Mouse (Mus musculus): Measurements from ENCODE around the gene Sp1. TPM values are rescaled to one million over a fixed set of nuclear protein-coding genes. Genes with fewer than 3 reads are reported as not detected.

The Sp1 gene
- total and polyA plus RNA-seq, 3 experiments: 23.5 to 31.8 (median 27.1) TPM

DNA sequence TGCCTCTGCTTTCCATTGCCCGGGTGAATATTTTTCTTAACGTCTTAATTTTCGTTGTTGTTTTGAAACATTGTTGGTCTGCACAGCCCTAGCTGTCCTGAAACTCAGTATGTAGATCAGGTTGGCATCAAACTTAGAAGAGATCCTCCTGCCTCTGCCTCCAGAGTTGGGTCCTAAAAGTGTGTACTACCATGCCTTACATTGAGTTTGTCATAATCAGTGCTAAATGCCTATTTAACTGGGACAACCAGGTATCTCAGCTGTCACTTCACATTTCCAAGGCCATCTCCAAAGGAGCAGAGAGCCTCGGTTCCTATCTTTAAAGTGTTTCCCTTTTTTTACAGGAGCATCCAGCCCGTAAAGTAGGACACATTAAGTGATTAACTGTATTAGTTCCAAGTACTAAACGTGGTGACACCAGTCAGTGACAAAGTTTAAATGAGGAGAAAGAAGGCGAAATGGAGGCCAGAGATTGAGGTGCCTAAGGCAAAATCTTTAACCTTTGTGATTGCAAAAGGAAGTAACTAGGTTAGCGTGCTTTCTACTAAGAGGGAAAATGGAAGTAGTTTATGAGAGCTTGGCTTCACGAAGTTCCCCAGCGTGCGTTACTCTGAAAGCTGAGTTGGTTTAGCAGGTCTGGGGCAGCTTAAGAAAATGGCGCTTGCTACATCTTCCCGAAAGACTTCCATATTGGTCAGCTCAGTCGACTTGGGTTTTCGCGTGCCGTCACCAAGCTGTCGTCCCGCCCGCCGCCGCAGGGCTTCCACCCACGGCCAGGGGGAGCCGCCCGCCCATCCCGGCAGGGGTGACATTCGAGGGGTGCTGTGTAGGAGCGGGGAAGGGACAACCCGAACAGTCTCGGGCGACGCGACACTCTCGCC is 1.1 kb upstream of the Sp1 start:
- dilution Hi-C loops (cut with MboI; ENCODE audit: extremely low pct_ligation_motif_present, extremely low pct_unique_long_range_greater_than_20kb, low sequenced_read_pairs) (no loop called here), in situ Hi-C loops (cut with MboI; ENCODE audit: low pct_ligation_motif_present, low pct_unique_long_range_greater_than_20kb, low sequenced_read_pairs) (no loop called here)
- Histone ChIP-seq H3K27ac (ENCODE audit: insufficient read depth, low read depth) (peak overlapping the region; percentile 95), H3K27me3 (replicated peaks) (no peaks in the 10 kb centered on the region), H3K79me2 (replicated peaks; ENCODE audit: control insufficient read depth, extremely low read depth, insufficient read depth, poor library complexity, severe bottlenecking) (peaks cover 26% of the 10 kb centered on the region), H3K4me3 (replicated peaks in 1 of 3; ENCODE audit: low read depth in 2 of 3, low read length in 2 of 3, poor library complexity in 1 of 3) (peak overlapping the region; percentile 64 to 80 (median 64)), H3K4me1 (ENCODE audit: control insufficient read depth in 1 of 2, insufficient read depth in 2 of 2) (peaks cover 22 to 43% of the 10 kb centered on the region in 2 experiments), H3K36me3 (replicated peaks in 1 of 2; ENCODE audit: control insufficient read depth in 1 of 2, insufficient read depth in 1 of 2, low read length in 1 of 2) (peaks cover 20 to 26% of the 10 kb centered on the region in 2 experiments), H3K9me3 (replicated peaks; ENCODE audit: low read length) (no peaks in the 10 kb centered on the region), H3K9ac (ENCODE audit: insufficient read depth, low read depth) (peak overlapping the region; percentile 66), H3K4me2 (ENCODE audit: insufficient read depth, low read depth, poor library complexity, severe bottlenecking) (peak overlapping the region; percentile 30; the same call in 1 of the 2 replicates)
- DNase-seq (ENCODE audit: extremely low read depth): peak; percentile 88
- TF ChIP-seq ETS1 (conservative IDR thresholded peaks at IDR 0.05; ENCODE audit: low read depth, low read length): no peak
- TF ChIP-seq CTCF (conservative IDR thresholded peaks at IDR 0.05 in 1 of 2, IDR thresholded peaks at IDR 0.05 in 1 of 2; ENCODE audit: low read depth in 2 of 2, low read length in 2 of 2): peak in 1 of 2 experiments; percentile 35; a peak in 2 of 4 replicates
- TF ChIP-seq IRF4 (IDR thresholded peaks at IDR 0.05; ENCODE audit: low read depth, low read length): peak; percentile 42; the same call in 1 of the 2 replicates
- no peak for TF ChIP-seq JUN (IDR thresholded peaks at IDR 0.05; ENCODE audit: insufficient read depth, low read depth, low read length)
- peak; percentile 81; the same call in 1 of the 2 replicates for TF ChIP-seq RCOR1 (conservative IDR thresholded peaks at IDR 0.05; ENCODE audit: low read depth, low read length)
- no peak for TF ChIP-seq ZC3H11A (IDR thresholded peaks at IDR 0.05; ENCODE audit: low read depth, low read length)
- TF ChIP-seq POLR2A (IDR thresholded peaks at IDR 0.05; ENCODE audit: low read depth, low read length): no peak
- TF ChIP-seq BHLHE40 (IDR thresholded peaks at IDR 0.05; ENCODE audit: low read depth, low read length): peak; percentile 47; the same call in 1 of the 2 replicates
- TF ChIP-seq CHD1 (IDR thresholded peaks at IDR 0.05; ENCODE audit: low read depth, low read length): peak; percentile 92; the same call in 1 of the 2 replicates
- no peak for TF ChIP-seq EP300 (IDR thresholded peaks at IDR 0.05; ENCODE audit: low read length)
- TF ChIP-seq MXI1 (IDR thresholded peaks at IDR 0.05; ENCODE audit: low read depth, low read length): no peak; the same call in 1 of the 2 replicates
- peak; percentile 82; the same call in 1 of the 2 replicates for TF ChIP-seq MYC (IDR thresholded peaks at IDR 0.05; ENCODE audit: low read depth, low read length)
- TF ChIP-seq SIN3A (IDR thresholded peaks at IDR 0.05; ENCODE audit: low read length): peak; percentile 84
- TF ChIP-seq KAT2A (IDR thresholded peaks at IDR 0.05; ENCODE audit: insufficient replicate concordance, low read length): no peak
- TF ChIP-seq CHD2 (IDR thresholded peaks at IDR 0.05; ENCODE audit: low read length): no peak
- TF ChIP-seq TBP (conservative IDR thresholded peaks at IDR 0.05; ENCODE audit: low read depth, low read length): no peak
- TF ChIP-seq POLR2AphosphoS2 (IDR thresholded peaks at IDR 0.05; ENCODE audit: low read depth, low read length): peak; percentile 76
- TF ChIP-seq GABPA (IDR thresholded peaks at IDR 0.05; ENCODE audit: insufficient replicate concordance, low read depth, low read length): no peak
- 0 out of 2 replicates have a peak, but pooled peaks have one; percentile 38 for TF ChIP-seq E2F4 (IDR thresholded peaks at IDR 0.05; ENCODE audit: insufficient replicate concordance, low read depth, low read length)
- TF ChIP-seq UBTF (IDR thresholded peaks at IDR 0.05; ENCODE audit: low read depth, low read length): peak; percentile 86
- TF ChIP-seq MEF2A (IDR thresholded peaks at IDR 0.05; ENCODE audit: borderline replicate concordance, low read depth, low read length): peak; percentile 76; the same call in 1 of the 2 replicates
- no peak for TF ChIP-seq ZKSCAN1 (IDR thresholded peaks at IDR 0.05; ENCODE audit: borderline replicate concordance, low read depth, low read length)
- TF ChIP-seq ELF1 (IDR thresholded peaks at IDR 0.05; ENCODE audit: low read depth, low read length): no peak
- peak; percentile 62 for TF ChIP-seq NRF1 (IDR thresholded peaks at IDR 0.05; ENCODE audit: low read depth, low read length)
